Mouse (Mus musculus): ENCODE data around the gene Vav3. TPM values are rescaled to one million over a fixed set of nuclear protein-coding genes. Genes with fewer than 3 reads are reported as not detected.

Vav3 gene
- polyA plus RNA-seq, 1 experiment = not detected

DNA sequence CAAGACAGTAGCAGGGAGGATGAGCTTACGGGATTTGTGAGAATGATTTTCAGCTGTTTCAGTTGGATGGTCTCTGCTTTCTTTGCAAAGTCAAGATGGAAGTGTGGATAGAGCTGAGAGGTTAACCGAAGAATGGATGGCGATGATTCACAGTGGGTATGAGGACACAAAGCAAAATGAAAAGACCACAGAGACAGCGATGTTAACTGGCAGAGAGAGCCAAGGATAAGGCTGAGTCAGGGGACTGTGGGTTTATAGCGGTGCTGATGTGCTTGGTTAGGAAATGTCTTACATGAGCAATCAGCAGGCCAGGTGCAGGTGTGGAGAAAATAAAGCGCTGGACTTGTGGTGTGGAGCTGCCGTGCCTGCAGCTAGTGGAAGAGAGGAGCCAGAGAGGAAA, 371.3 kb downstream of the Vav3 start:
- TF ChIP-seq GATA1 (IDR thresholded peaks at IDR 0.05; ENCODE audit: low read length) = no peak

DNA sequence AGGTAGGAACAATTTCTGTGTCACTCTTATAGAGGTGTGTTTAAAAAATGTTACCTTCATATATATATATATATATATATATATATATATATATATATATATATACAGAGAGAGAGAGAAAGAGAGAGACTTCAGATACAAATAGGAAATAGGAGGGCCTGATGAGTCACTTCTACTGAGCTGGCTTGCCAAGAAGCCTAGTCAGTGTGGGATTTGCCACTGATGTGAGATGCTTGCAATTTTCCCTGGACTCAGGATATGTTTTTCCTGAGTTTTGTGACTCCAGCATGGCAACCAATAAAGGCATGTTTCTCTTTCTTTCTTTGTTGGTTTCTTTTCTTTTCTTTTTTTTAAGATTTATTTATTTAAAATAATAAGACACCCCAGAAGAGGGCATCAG, 374.0 kb downstream of the Vav3 start:
- no peak for TF ChIP-seq GATA1 (IDR thresholded peaks at IDR 0.05; ENCODE audit: low read length)

DNA sequence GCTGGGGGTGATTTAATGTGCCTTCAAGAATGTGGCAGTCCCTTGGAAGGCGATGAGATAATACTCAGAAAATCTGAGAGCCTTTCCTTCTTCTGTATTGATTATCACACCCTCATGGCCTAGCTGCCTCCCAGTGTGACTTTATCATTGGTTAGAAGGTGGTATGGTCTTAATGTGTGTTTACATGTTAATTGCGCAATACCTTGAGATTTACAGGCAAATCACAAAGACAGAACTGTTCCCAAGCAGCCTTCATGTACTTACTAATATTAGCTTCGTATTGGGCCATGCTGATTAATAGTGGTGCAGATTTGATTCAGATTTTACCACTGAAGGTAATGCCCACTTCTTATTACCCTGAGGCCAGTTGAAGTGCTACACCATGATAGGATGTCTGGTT, 381.3 kb downstream of the Vav3 start:
- no peak for TF ChIP-seq GATA1 (IDR thresholded peaks at IDR 0.05; ENCODE audit: low read length)

DNA sequence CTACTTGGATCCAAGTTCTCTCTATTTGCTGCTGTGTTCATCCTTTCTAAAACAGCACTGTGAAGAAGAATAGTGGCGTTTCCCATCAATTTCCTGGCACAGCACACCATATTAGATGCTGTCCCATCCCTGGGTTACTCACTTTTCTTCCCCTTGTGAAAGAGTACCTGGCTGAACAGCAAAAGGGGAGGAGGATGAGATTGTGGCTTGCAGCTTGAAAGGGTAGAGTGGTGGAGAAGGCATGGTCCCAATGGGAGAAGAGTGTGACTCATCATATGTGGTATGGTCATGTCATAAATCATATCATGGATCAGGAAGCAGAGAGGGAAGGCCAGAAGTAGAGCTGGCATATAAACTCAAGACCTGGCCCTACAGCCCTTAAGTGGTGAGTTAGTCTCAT, 386.3 kb downstream of the Vav3 start:
- no peak for TF ChIP-seq GATA1 (IDR thresholded peaks at IDR 0.05; ENCODE audit: low read length)

DNA sequence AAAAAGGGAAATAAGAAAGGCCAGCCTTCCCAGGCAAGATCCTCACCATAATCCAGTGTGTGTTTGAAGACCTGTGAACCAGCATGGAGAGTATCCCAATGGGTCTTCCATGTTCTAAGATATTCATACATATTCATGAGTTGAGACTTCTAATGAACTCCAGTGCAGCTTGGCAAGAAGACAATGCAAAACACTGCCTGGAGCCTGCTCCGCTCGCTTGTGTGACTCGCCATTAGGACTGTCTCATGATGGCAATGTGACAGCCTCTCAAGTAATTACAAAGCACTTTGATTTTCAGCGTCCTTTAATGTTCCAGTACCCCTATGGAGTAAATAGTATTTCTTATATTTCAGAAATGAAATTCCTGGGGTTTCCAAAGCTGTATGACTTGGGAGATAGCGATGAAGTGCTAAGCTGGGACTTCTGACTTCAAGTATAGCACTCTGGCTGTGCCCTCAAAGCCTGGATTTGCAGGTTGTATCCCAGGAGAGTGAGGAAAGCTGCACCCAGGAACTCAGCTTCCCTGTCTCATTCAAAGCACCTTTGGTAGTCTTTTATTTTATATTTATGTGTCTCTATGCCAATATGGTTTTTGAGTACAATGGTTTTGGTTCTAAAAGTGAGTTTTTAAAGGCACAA, 391.3 kb downstream of the Vav3 start:
- TF ChIP-seq GATA1 (IDR thresholded peaks at IDR 0.05; ENCODE audit: low read length) = no peak

DNA sequence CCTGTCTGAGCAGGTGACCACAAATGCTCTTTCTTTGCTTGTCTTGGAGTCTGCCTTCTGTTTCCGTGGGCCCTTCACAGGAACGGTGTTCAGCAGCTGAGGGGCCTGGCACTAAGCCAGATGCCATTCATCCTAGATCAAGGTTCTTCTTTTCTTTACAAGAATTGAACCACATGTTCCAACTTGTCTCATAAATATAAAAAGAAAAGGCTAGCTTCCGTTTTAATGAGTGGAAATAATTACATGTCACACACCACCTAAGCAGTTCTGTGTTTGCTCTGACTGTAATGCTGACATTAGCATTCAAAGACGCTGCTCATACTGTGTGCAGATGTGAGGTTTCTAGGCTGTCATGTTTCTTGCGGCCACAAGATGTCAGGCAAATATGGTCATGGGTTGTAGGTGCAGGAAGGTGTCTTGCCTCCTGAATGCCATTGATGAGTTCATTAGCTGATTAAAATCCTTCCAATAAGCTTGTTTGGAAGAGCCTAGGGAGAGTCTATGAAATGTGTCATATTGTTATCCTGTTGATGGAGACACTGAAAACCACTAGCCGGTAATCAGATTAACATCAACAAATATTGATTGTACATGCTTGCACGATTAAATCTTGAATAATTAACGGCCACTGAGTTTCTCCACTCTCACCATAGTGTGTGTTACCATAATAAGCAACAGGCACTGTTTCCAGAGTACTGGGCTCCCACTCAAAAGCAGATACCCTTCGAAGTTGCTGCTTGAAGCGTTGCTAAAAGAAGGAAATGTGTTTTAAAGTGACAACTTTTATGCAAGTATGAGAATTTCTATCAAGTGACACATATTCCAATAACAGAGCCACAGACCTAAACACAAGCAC, 392.1 kb downstream of the Vav3 start:
- TF ChIP-seq GATA1 (IDR thresholded peaks at IDR 0.05; ENCODE audit: low read length) = no peak

Other genes starting within 250 kb of the Vav3 start
- gene Slc25a24, start 217.5 kb upstream of the Vav3 start, polyA plus RNA-seq (2012) = not detected in 2 replicates